In genomic region chr1:132540701-132541100, GRCm38 (mm10) we compare ENCODE assay signal across 11 mouse cellular contexts. TPM values are rescaled to one million over a fixed set of nuclear protein-coding genes. Genes with fewer than 3 reads are reported as not detected.
DNase-seq lines count a peak whose midpoint lies in the region; ATAC-seq and TF ChIP-seq lines count a peak whose summit lies in the region.
"Had no signal": no experiment of that assay in that cellular context is flagged by ENCODE, and none has a peak within 500 bp of the region (broad histone marks: within the 10 kb centered on the region; RNA-seq: fewer than 3 reads in every experiment).

No protein-coding gene starts in this region.

- DNase-seq in left cerebral cortex, adult 2 months (ENCODE audit: extremely low spot score in 1 of 2, low spot score in 2 of 2), result no peak
- DNase-seq in left cerebral cortex, adult 18-20 months (ENCODE audit: low spot score in 2 of 2), result no peak
- DNase-seq in forebrain, embryonic 14.5 days (ENCODE audit: low spot score), result no peak
- no peak for DNase-seq in hindbrain, postnatal 0 days (ENCODE audit: low spot score)
- no peak for DNase-seq in left cerebral cortex, postnatal 25 days (ENCODE audit: low spot score in 2 of 2)
- no peak for DNase-seq in retina, postnatal 1 day
- no peak for DNase-seq in thymus, adult 18-20 months
- DNase-seq: kidney, adult 8-10 months had no signal

- WGBS in forebrain, embryonic 14.5 days, result 61% methylated on average over 7 of the region's 7 CpGs
- WGBS in hindbrain, postnatal 0 days, result 61% methylated on average over 7 of the region's 7 CpGs
- WGBS in neural tube, embryonic 13.5 days, result 53% methylated on average over 7 of the region's 7 CpGs

- TF ChIP-seq CTCF in left cerebral cortex, adult 2 months (IDR thresholded peaks at IDR 0.05), result no peak
- no peak for TF ChIP-seq CTCF in hindbrain, postnatal 0 days (IDR thresholded peaks at IDR 0.05; ENCODE audit: low read depth)

- peak overlapping the region; percentile 85 for H3K4me3 ChIP-seq in left cerebral cortex, adult 2 months
- H3K4me3 ChIP-seq in forebrain, embryonic 14.5 days (ENCODE audit: low read depth, low read length), result peak overlapping the region; percentile 46
- H3K4me3 ChIP-seq in hindbrain, postnatal 0 days (ENCODE audit: low read length), result peak overlapping the region; percentile 48
- peak overlapping the region; percentile 55 for H3K4me3 ChIP-seq in neural tube, embryonic 13.5 days

- 0 out of 2 replicates have a peak, but pooled peaks cover 12% of the 10 kb centered on the region for H3K27me3 ChIP-seq in forebrain, embryonic 14.5 days (replicated peaks; ENCODE audit: control insufficient read depth, insufficient read depth, low read length)
- H3K27me3 ChIP-seq in hindbrain, postnatal 0 days (ENCODE audit: insufficient read depth, low read length), result no peaks in the 10 kb centered on the region
- peaks cover 16% of the 10 kb centered on the region for H3K27me3 ChIP-seq in neural tube, embryonic 13.5 days

- no peaks in the 10 kb centered on the region; the same call in 1 of the 2 replicates for H3K4me1 ChIP-seq in forebrain, embryonic 14.5 days (ENCODE audit: control insufficient read depth, insufficient read depth, low read length)
- peaks cover 8% of the 10 kb centered on the region; the same call in 1 of the 2 replicates for H3K4me1 ChIP-seq in hindbrain, postnatal 0 days (ENCODE audit: insufficient read depth, low read length)
- peaks cover 76% of the 10 kb centered on the region for H3K4me1 ChIP-seq in neural tube, embryonic 13.5 days (replicated peaks)

- H3K36me3 ChIP-seq in forebrain, embryonic 14.5 days (ENCODE audit: control insufficient read depth, insufficient read depth, low read length), result no peaks in the 10 kb centered on the region
- no peaks in the 10 kb centered on the region for H3K36me3 ChIP-seq in hindbrain, postnatal 0 days (ENCODE audit: insufficient read depth, low read length)
- no peaks in the 10 kb centered on the region for H3K36me3 ChIP-seq in neural tube, embryonic 13.5 days

- peak overlapping the region; percentile 74; the same call in 1 of the 2 replicates for H3K9ac ChIP-seq in forebrain, embryonic 14.5 days (ENCODE audit: low read length)
- no peak overlapping the region for H3K9ac ChIP-seq in hindbrain, postnatal 0 days (replicated peaks; ENCODE audit: low read length)
- peak overlapping the region; percentile 84 for H3K9ac ChIP-seq in neural tube, embryonic 13.5 days
- H3K9ac ChIP-seq: liver, embryonic 14.5 days had no signal

- H3K9me3 ChIP-seq in forebrain, embryonic 14.5 days (replicated peaks; ENCODE audit: control insufficient read depth, low read length), result no peaks in the 10 kb centered on the region
- H3K9me3 ChIP-seq in hindbrain, postnatal 0 days (ENCODE audit: low read length), result no peaks in the 10 kb centered on the region
- H3K9me3 ChIP-seq in neural tube, embryonic 13.5 days, result no peaks in the 10 kb centered on the region

- intact Hi-C loops in left cerebral cortex, adult 2 months (cut with DNase I), result loop anchor here (5.0 kb wide), 1 partner anchor 42 kb away; no protein-coding TSS in a partner anchor
- intact Hi-C loops in left cerebral cortex, postnatal 25 days (cut with DNase I), result no loop called here

- peak overlapping the region; percentile 69 for H3K4me2 ChIP-seq in forebrain, embryonic 14.5 days (ENCODE audit: low read length)
- peak overlapping the region; percentile 73 for H3K4me2 ChIP-seq in hindbrain, postnatal 0 days (ENCODE audit: low read depth, low read length)
- H3K4me2 ChIP-seq in neural tube, embryonic 13.5 days, result peak overlapping the region; percentile 64
- H3K4me2 ChIP-seq: heart, embryonic 11.5 days had no signal

- 0 out of 2 replicates have a peak overlapping the region, but pooled peaks have one; percentile 3 for H3K27ac ChIP-seq in left cerebral cortex, adult 2 months
- no peak overlapping the region for H3K27ac ChIP-seq in forebrain, embryonic 14.5 days (ENCODE audit: low read depth, low read length)
- H3K27ac ChIP-seq in hindbrain, postnatal 0 days, result no peak overlapping the region
- H3K27ac ChIP-seq in neural tube, embryonic 13.5 days (replicated peaks), result peak overlapping the region; percentile 88
- H3K27ac ChIP-seq: liver, embryonic 14.5 days had no signal

- ATAC-seq in forebrain, embryonic 14.5 days, result no peak
- ATAC-seq in hindbrain, postnatal 0 days, result no peak
- ATAC-seq in neural tube, embryonic 13.5 days (ENCODE audit: low read depth), result no peak

RNA-seq across cellular contexts. Expression of gene Cntn2, which starts 2.4 kb away (rescaled TPM):
- 10 to 100 TPM; 69.6 to 78.8 TPM for total RNA-seq in left cerebral cortex, adult 2 months (2021)
- 10 to 100 TPM; 65.8 to 86.7 TPM for total RNA-seq in left cerebral cortex, adult 18-20 months (2021)
- 68.0 and 102 TPM in 2 replicates for polyA plus RNA-seq in forebrain, embryonic 14.5 days (2014; fragmentation: Nextera tagmentation; extraction: Ambion mirVana)
- total RNA-seq in hindbrain, postnatal 0 days (2014; rRNA removed), result 67.6 and 84.0 TPM in 2 replicates
- polyA plus RNA-seq in hindbrain, postnatal 0 days (2015; fragmentation: Nextera tagmentation; extraction: Ambion mirVana), result 17.7 and 19.2 TPM in 2 replicates
- 84.9 and 102 TPM in 2 replicates for polyA plus RNA-seq in neural tube, embryonic 13.5 days (2015; fragmentation: Nextera tagmentation; extraction: Ambion mirVana)
- 10 to 100 TPM; 60.4 to 71.0 TPM for total RNA-seq in left cerebral cortex, postnatal 25 days (2021)

RNA-seq across cellular contexts. Expression of gene Tmem81, which starts 34.7 kb away (rescaled TPM):
- 1 to 10 TPM; 3.9 to 4.4 TPM for total RNA-seq in left cerebral cortex, adult 2 months (2021)
- 1 to 10 TPM; 4.7 to 4.8 TPM for total RNA-seq in left cerebral cortex, adult 18-20 months (2021)
- polyA plus RNA-seq in forebrain, embryonic 14.5 days (2014; fragmentation: Nextera tagmentation; extraction: Ambion mirVana), result 0.74 and 1.1 TPM in 2 replicates
- 2.8 and 3.0 TPM in 2 replicates for total RNA-seq in hindbrain, postnatal 0 days (2014; rRNA removed)
- 0.74 and 0.78 TPM in 2 replicates for polyA plus RNA-seq in hindbrain, postnatal 0 days (2015; fragmentation: Nextera tagmentation; extraction: Ambion mirVana)
- 1.0 and 1.1 TPM in 2 replicates for polyA plus RNA-seq in neural tube, embryonic 13.5 days (2015; fragmentation: Nextera tagmentation; extraction: Ambion mirVana)
- 1 to 10 TPM; 3.6 to 3.9 TPM for total RNA-seq in left cerebral cortex, postnatal 25 days (2021)

Comparison
In these comparisons a context has a peak if more than half of its experiments do, and no peak if none do; other contexts are left out.
1. H3K27ac ChIP-seq: peak in left cerebral cortex, adult 2 months (single experiment) and neural tube, embryonic 13.5 days (single experiment); none in forebrain, embryonic 14.5 days (single experiment) and hindbrain, postnatal 0 days (single experiment).
2. Peak in every context shown above with its lines, with median percentiles within 50 percentile points of each other: H3K4me3 ChIP-seq and H3K4me2 ChIP-seq.